Mouse (Mus musculus) R1 (cell line): Measurements from ENCODE around the gene Camta1.
A peak's percentile ranks its signal among the peaks of the same experiment; 100 is the strongest.
"Not testable (repeated sequence)": the region's sequence is repeated elsewhere in the genome, so short reads cannot be mapped to it uniquely, and the experiment has no call there.

Experiments
- DNase-seq: peaks from one replicate; pipeline ENCODE4 v3.0.0-alpha.2; 2018; ENCODE audit warnings: low read depth, low spot score

The Camta1 gene

GRCm38 (mm10) chr4:150939991-150940651 lies 921.6 kb downstream of the Camta1 start:
- DNase-seq = peak; percentile 85

GRCm38 (mm10) chr4:150938063-150938452 lies 923.6 kb downstream of the Camta1 start:
- DNase-seq = no peak

- DNase-seq = peak; percentile 81
Observed at GRCm38 (mm10) chr4:150937293-150938062, 924.2 kb downstream of the Camta1 start.

- DNase-seq = no peak
Observed at GRCm38 (mm10) chr4:150933503-150933902, 928.2 kb downstream of the Camta1 start.

- no peak for DNase-seq
Observed at GRCm38 (mm10) chr4:150927789-150928188, 933.9 kb downstream of the Camta1 start.

- DNase-seq = peak; percentile 57
Observed at GRCm38 (mm10) chr4:150926924-150927705, 934.6 kb downstream of the Camta1 start.

GRCm38 (mm10) chr4:150925923-150926322 lies 935.8 kb downstream of the Camta1 start:
- DNase-seq = peak; percentile 91

GRCm38 (mm10) chr4:150924936-150925335 lies 936.7 kb downstream of the Camta1 start:
- no peak for DNase-seq

- no peak for DNase-seq
Observed at GRCm38 (mm10) chr4:150924308-150924707, 937.4 kb downstream of the Camta1 start.

GRCm38 (mm10) chr4:150921206-150921605 lies 940.5 kb downstream of the Camta1 start:
- no peak for DNase-seq

GRCm38 (mm10) chr4:150917336-150918027 lies 944.2 kb downstream of the Camta1 start:
- peak; percentile 63 for DNase-seq

GRCm38 (mm10) chr4:150915181-150915906 lies 946.3 kb downstream of the Camta1 start:
- no peak for DNase-seq

GRCm38 (mm10) chr4:150914290-150914733 lies 947.4 kb downstream of the Camta1 start, which contains the start of the genes Park7 and Tnfrsf9:
TSS of gene Park7 (minus strand) at chr4:150914437.
TSS of gene Tnfrsf9 (plus strand) at chr4:150914562.
- DNase-seq = peak; percentile 96

- no peak for DNase-seq
Observed at GRCm38 (mm10) chr4:150913743-150914142, 947.9 kb downstream of the Camta1 start.

- peak; percentile 75 for DNase-seq
Observed at GRCm38 (mm10) chr4:150910164-150910951, 951.3 kb downstream of the Camta1 start.

GRCm38 (mm10) chr4:150909451-150910156 lies 952.1 kb downstream of the Camta1 start:
- DNase-seq = peak; percentile 98

GRCm38 (mm10) chr4:150908512-150908911 lies 953.2 kb downstream of the Camta1 start:
- DNase-seq = not testable (repeated sequence)

GRCm38 (mm10) chr4:150907099-150907498 lies 954.6 kb downstream of the Camta1 start:
- no peak for DNase-seq

GRCm38 (mm10) chr4:150903091-150903742 lies 958.5 kb downstream of the Camta1 start:
- DNase-seq = no peak
